Mouse (Mus musculus) kidney, embryonic 14.5 days (tissue): Measurements from ENCODE around the gene Wdr54. TPM values are rescaled to one million over a fixed set of nuclear protein-coding genes. Genes with fewer than 3 reads are reported as not detected.

ENCODE experiments used
- ATAC-seq: fragments of 200-750 bp; cut with Nextera tagmentation; 2 replicates; pipeline ENCODE4 v1.8.0; 2017; ENCODE audit warnings: moderate number of reproducible peaks, mild to moderate bottlenecking, moderate TSS enrichment, moderate library complexity; ENCODE audit not compliant: low FRiP score, low TSS enrichment
- H3K27ac ChIP-seq: fragments of 300-500 bp; sonication (generic); 2 replicates; pipeline ENCODE4 v1.5.1; 2014; ENCODE audit warnings: low read depth, mild to moderate bottlenecking, low read length, moderate library complexity, mixed read lengths
- H3K27me3 ChIP-seq: fragments of 300-500 bp; sonication (generic); 2 replicates; pipeline ENCODE4 v1.6.1; 2014; ENCODE audit warnings: mild to moderate bottlenecking, low read length; ENCODE audit not compliant: control insufficient read depth, insufficient read depth
- H3K36me3 ChIP-seq: fragments of 300-500 bp; sonication (generic); 2 replicates; pipeline ENCODE4 v1.6.1; 2014; ENCODE audit warnings: low read length, mixed read lengths; ENCODE audit not compliant: control insufficient read depth, insufficient read depth
- H3K4me1 ChIP-seq: fragments of 300-500 bp; sonication (generic); 2 replicates; pipeline ENCODE4 v1.6.1; 2014; ENCODE audit warnings: low read length, mixed read lengths; ENCODE audit not compliant: control insufficient read depth, insufficient read depth
- H3K4me2 ChIP-seq: fragments of 300-500 bp; sonication (generic); replicated peaks from 2 replicates; pipeline ENCODE4 v1.6.1; 2014; ENCODE audit warnings: low read depth, mild to moderate bottlenecking, low read length
- H3K4me3 ChIP-seq: fragments of 300-500 bp; sonication (generic); 2 replicates; pipeline ENCODE4 v1.5.1; 2014; ENCODE audit warnings: mild to moderate bottlenecking, low read length
- H3K9ac ChIP-seq: fragments of 300-500 bp; sonication (generic); 2 replicates; pipeline ENCODE4 v1.6.1; 2014; ENCODE audit warnings: low read depth, mild to moderate bottlenecking, low read length, moderate library complexity
- H3K9me3 ChIP-seq: fragments of 300-500 bp; sonication (generic); 2 replicates; pipeline ENCODE4 v1.6.1; 2016; ENCODE audit warnings: low read length; ENCODE audit not compliant: control insufficient read depth
- WGBS: fragments of 180-500 bp; shearing (Covaris S2); extraction: QIAGEN DNeasy Blood & Tissue Kit; methylation state at CpG from one replicate; pipeline ENCODE4 v1.1.7; 2014; 5-methylcytosine and 5-hydroxymethylcytosine counted together
- polyA plus RNA-seq: library from polyadenylated mRNA; unstranded; fragments of >200 nt; fragmentation: Nextera tagmentation; extraction: Ambion mirVana; gene quantifications from 2 replicates; pipeline ENCODE4 v1.2.1, GENCODE M21; 2014

Gene Wdr54
- polyA plus RNA-seq, 1 experiment from 2014 or later = 8.6 TPM

GRCm38 (mm10) chr6:83151721-83152120 is 4.5 kb downstream of the Wdr54 start:
- Histone ChIP-seq H3K4me2 (no peak overlapping the region), H3K36me3 (peaks cover 44% of the 10 kb centered on the region), H3K27ac (no peak overlapping the region), H3K9me3 (no peaks in the 10 kb centered on the region), H3K4me3 (no peak overlapping the region), H3K9ac (no peak overlapping the region), H3K27me3 (no peaks in the 10 kb centered on the region), H3K4me1 (peaks cover 8% of the 10 kb centered on the region; the same call in 1 of the 2 replicates)
- 40% methylated on average over 8 of the region's 8 CpGs for WGBS
- no peak for ATAC-seq

- no peaks in the 10 kb centered on the region for H3K27me3 ChIP-seq
- no peaks in the 10 kb centered on the region for H3K9me3 ChIP-seq
- H3K4me3 ChIP-seq = no peak overlapping the region
- H3K4me2 ChIP-seq = no peak overlapping the region
- no peak overlapping the region for H3K9ac ChIP-seq
- ATAC-seq = peak; percentile 18; the same call in 1 of the 2 replicates
- 37% methylated on average over 7 of the region's 7 CpGs for WGBS
- peaks cover 6% of the 10 kb centered on the region; the same call in 1 of the 2 replicates for H3K4me1 ChIP-seq
- peaks cover 39% of the 10 kb centered on the region for H3K36me3 ChIP-seq
- no peak overlapping the region for H3K27ac ChIP-seq
Measured at GRCm38 (mm10) chr6:83147280-83147679, 8.9 kb downstream of the Wdr54 start.

- H3K9me3 ChIP-seq = no peaks in the 10 kb centered on the region
- H3K4me3 ChIP-seq = no peak overlapping the region
- ATAC-seq = no peak
- 66% methylated on average over 9 of the region's 9 CpGs for WGBS
- peaks cover 13% of the 10 kb centered on the region; the same call in 1 of the 2 replicates for H3K4me1 ChIP-seq
- H3K4me2 ChIP-seq = no peak overlapping the region
- 0 out of 2 replicates have a peak overlapping the region, but pooled peaks have one; percentile 24 for H3K27ac ChIP-seq
- peaks cover 34% of the 10 kb centered on the region for H3K36me3 ChIP-seq
- no peak overlapping the region for H3K9ac ChIP-seq
- H3K27me3 ChIP-seq = no peaks in the 10 kb centered on the region
Measured at GRCm38 (mm10) chr6:83145805-83146204, 10.4 kb downstream of the Wdr54 start.

GRCm38 (mm10) chr6:83145209-83145608 is 11.0 kb downstream of the Wdr54 start:
- H3K4me2 ChIP-seq = no peak overlapping the region
- H3K4me1 ChIP-seq = peaks cover 13% of the 10 kb centered on the region; the same call in 1 of the 2 replicates
- no peak overlapping the region for H3K4me3 ChIP-seq
- H3K27ac ChIP-seq = no peak overlapping the region
- ATAC-seq = no peak
- no peak overlapping the region for H3K9ac ChIP-seq
- no peaks in the 10 kb centered on the region for H3K27me3 ChIP-seq
- no peaks in the 10 kb centered on the region for H3K9me3 ChIP-seq
- H3K36me3 ChIP-seq = peaks cover 28% of the 10 kb centered on the region
- WGBS = 81% methylated on average over 2 of the region's 2 CpGs

- H3K9me3 ChIP-seq = no peaks in the 10 kb centered on the region
- 0 out of 2 replicates have a peak overlapping the region, but pooled peaks have one; percentile 7 for H3K9ac ChIP-seq
- no peak overlapping the region for H3K4me3 ChIP-seq
- 47% methylated on average over 11 of the region's 11 CpGs for WGBS
- H3K4me2 ChIP-seq = no peak overlapping the region
- H3K27me3 ChIP-seq = no peaks in the 10 kb centered on the region
- H3K27ac ChIP-seq = no peak overlapping the region
- peaks cover 11% of the 10 kb centered on the region for H3K36me3 ChIP-seq
- ATAC-seq = no peak
- H3K4me1 ChIP-seq = peaks cover 25% of the 10 kb centered on the region
Measured at GRCm38 (mm10) chr6:83142886-83143285, 13.3 kb downstream of the Wdr54 start.

- ATAC-seq = no peak
- H3K4me1 ChIP-seq = peaks cover 26% of the 10 kb centered on the region
- peak overlapping the region; percentile 61 for H3K4me2 ChIP-seq
- no peak overlapping the region for H3K27ac ChIP-seq
- H3K9me3 ChIP-seq = no peaks in the 10 kb centered on the region
- no peaks in the 10 kb centered on the region for H3K27me3 ChIP-seq
- H3K36me3 ChIP-seq = peaks cover 6% of the 10 kb centered on the region; the same call in 1 of the 2 replicates
- 3% methylated on average over 38 of the region's 41 CpGs for WGBS
- H3K9ac ChIP-seq = peak overlapping the region; percentile 62
- peak overlapping the region; percentile 30 for H3K4me3 ChIP-seq
Measured at GRCm38 (mm10) chr6:83142211-83142731, 13.9 kb downstream of the Wdr54 start.

GRCm38 (mm10) chr6:83141636-83142035 is 14.6 kb downstream of the Wdr54 start:
- H3K36me3 ChIP-seq = peaks cover 3% of the 10 kb centered on the region; the same call in 1 of the 2 replicates
- WGBS = 46% methylated on average over 4 of the region's 4 CpGs
- no peak for ATAC-seq
- peak overlapping the region; percentile 61 for H3K4me2 ChIP-seq
- no peaks in the 10 kb centered on the region for H3K9me3 ChIP-seq
- H3K4me3 ChIP-seq = no peak overlapping the region
- peaks cover 24% of the 10 kb centered on the region for H3K4me1 ChIP-seq
- no peak overlapping the region for H3K27ac ChIP-seq
- no peak overlapping the region for H3K9ac ChIP-seq
- H3K27me3 ChIP-seq = no peaks in the 10 kb centered on the region

- Histone ChIP-seq H3K27me3 (no peaks in the 10 kb centered on the region), H3K4me2 (no peak overlapping the region), H3K27ac (no peak overlapping the region), H3K9ac (no peak overlapping the region), H3K4me3 (no peak overlapping the region), H3K36me3 (peaks cover 3% of the 10 kb centered on the region; the same call in 1 of the 2 replicates), H3K4me1 (peaks cover 32% of the 10 kb centered on the region), H3K9me3 (no peaks in the 10 kb centered on the region)
- ATAC-seq = no peak
- WGBS = 96% methylated on average over 8 of the region's 8 CpGs
Measured at GRCm38 (mm10) chr6:83140044-83140443, 16.2 kb downstream of the Wdr54 start.

GRCm38 (mm10) chr6:83138056-83138455 is 18.1 kb downstream of the Wdr54 start:
- H3K9ac ChIP-seq = peak overlapping the region; percentile 89
- peaks cover 2% of the 10 kb centered on the region; the same call in 1 of the 2 replicates for H3K36me3 ChIP-seq
- WGBS = under 1% methylated on average over 11 of the region's 11 CpGs
- no peaks in the 10 kb centered on the region for H3K9me3 ChIP-seq
- peak overlapping the region; percentile 99 for H3K27ac ChIP-seq
- no peaks in the 10 kb centered on the region for H3K27me3 ChIP-seq
- H3K4me3 ChIP-seq = peak overlapping the region; percentile 66
- peaks cover 38% of the 10 kb centered on the region for H3K4me1 ChIP-seq
- peak overlapping the region; percentile 74 for H3K4me2 ChIP-seq
- ATAC-seq = peak; percentile 51
